Mouse (Mus musculus) lung, embryonic 14.5 days (tissue): ENCODE measurements around the gene Hnrnph1. TPM values are rescaled to one million over a fixed set of nuclear protein-coding genes. Genes with fewer than 3 reads are reported as not detected.

ENCODE experiments used
- ATAC-seq: fragments of 200-750 bp; cut with Nextera tagmentation; 2 replicates; pipeline ENCODE4 v1.8.0; 2017; ENCODE audit warnings: mild to moderate bottlenecking, moderate TSS enrichment, moderate library complexity; ENCODE audit not compliant: insufficient read depth
- DNase-seq: peaks from one replicate; pipeline ENCODE4 v3.0.0-alpha.2; 2015
- H3K27ac ChIP-seq: fragments of 300-500 bp; sonication (generic); 2 replicates; pipeline ENCODE4 v1.5.1; 2014; ENCODE audit warnings: low read depth, mild to moderate bottlenecking, moderate library complexity
- H3K27me3 ChIP-seq: fragments of 300-500 bp; sonication (generic); 2 replicates; pipeline ENCODE4 v1.6.1; 2014; ENCODE audit warnings: low read length, control low read depth; ENCODE audit not compliant: insufficient read depth
- H3K36me3 ChIP-seq: fragments of 300-500 bp; sonication (generic); 2 replicates; pipeline ENCODE4 v1.6.1; 2014; ENCODE audit warnings: control low read depth; ENCODE audit not compliant: insufficient read depth
- H3K4me1 ChIP-seq: fragments of 300-500 bp; sonication (generic); 2 replicates; pipeline ENCODE4 v1.6.1; 2014; ENCODE audit warnings: antibody characterized with exemption, control low read depth; ENCODE audit not compliant: insufficient read depth
- H3K4me2 ChIP-seq: fragments of 300-500 bp; sonication (generic); 2 replicates; pipeline ENCODE4 v1.6.1; 2014; ENCODE audit warnings: mild to moderate bottlenecking
- H3K4me3 ChIP-seq: fragments of 300-500 bp; sonication (generic); 2 replicates; pipeline ENCODE4 v1.5.1; 2014; ENCODE audit warnings: low read depth, low read length
- H3K9ac ChIP-seq: fragments of 300-500 bp; sonication (generic); 2 replicates; pipeline ENCODE4 v1.6.1; 2014
- H3K9me3 ChIP-seq: fragments of 300-500 bp; sonication (generic); 2 replicates; pipeline ENCODE4 v1.6.1; 2016; ENCODE audit warnings: low read depth, low read length, control low read depth
- CTCF ChIP-seq: IDR thresholded peaks from 2 replicates; pipeline ENCODE4 v1.5.1; 2016; ENCODE audit warnings: antibody characterized with exemption, low read depth
- WGBS: fragments of 180-500 bp; shearing (Covaris S2); extraction: QIAGEN DNeasy Blood & Tissue Kit; methylation state at CpG from one replicate; pipeline ENCODE4 v1.1.7; 2014; 5-methylcytosine and 5-hydroxymethylcytosine counted together
- polyA plus RNA-seq: library from polyadenylated mRNA; unstranded; fragments of >200 nt; fragmentation: Nextera tagmentation; extraction: Ambion mirVana; gene quantifications from 2 replicates; pipeline ENCODE4 v1.2.1, GENCODE M21; 2014

Gene Hnrnph1
- polyA plus RNA-seq, 1 experiment from 2014 or later = 573 TPM

GRCm38 (mm10) chr11:50381311-50381710, 4.5 kb downstream of the Hnrnph1 start:
- no peak for TF ChIP-seq CTCF
- Histone ChIP-seq H3K27me3 (no peaks in the 10 kb centered on the region), H3K4me2 (peak overlapping the region; percentile 60), H3K27ac (no peak overlapping the region), H3K36me3 (peaks cover 60% of the 10 kb centered on the region), H3K9ac (peak overlapping the region; percentile 36), H3K4me1 (peaks cover 11% of the 10 kb centered on the region; the same call in 1 of the 2 replicates), H3K4me3 (peak overlapping the region; percentile 30), H3K9me3 (no peaks in the 10 kb centered on the region)
- WGBS = 18% methylated on average over 4 of the region's 4 CpGs
- DNase-seq (peak; percentile 30), ATAC-seq (no peak)

GRCm38 (mm10) chr11:50387167-50387679, 10.4 kb downstream of the Hnrnph1 start:
- peak; percentile 27 for DNase-seq
- H3K36me3 ChIP-seq = peaks cover 69% of the 10 kb centered on the region

GRCm38 (mm10) chr11:50387697-50388096, 10.9 kb downstream of the Hnrnph1 start:
- 75% methylated on average over 4 of the region's 4 CpGs for WGBS
- no peak for TF ChIP-seq CTCF
- H3K36me3 ChIP-seq = peaks cover 64% of the 10 kb centered on the region
- H3K27me3 ChIP-seq = no peaks in the 10 kb centered on the region
- 0 out of 2 replicates have a peak, but pooled peaks have one; percentile 2 for ATAC-seq
- no peaks in the 10 kb centered on the region for H3K9me3 ChIP-seq
- no peak overlapping the region for H3K4me3 ChIP-seq
- H3K4me2 ChIP-seq = no peak overlapping the region
- H3K9ac ChIP-seq = no peak overlapping the region
- H3K27ac ChIP-seq = no peak overlapping the region
- no peak for DNase-seq
- H3K4me1 ChIP-seq = no peaks in the 10 kb centered on the region

More at GRCm38 (mm10) chr11:50387167-50387679, 10.4 kb downstream of the Hnrnph1 start:
- H3K4me2 ChIP-seq = no peak overlapping the region
- H3K4me3 ChIP-seq = no peak overlapping the region
- no peak for ATAC-seq
- H3K9ac ChIP-seq = no peak overlapping the region
- TF ChIP-seq CTCF = no peak
- H3K27me3 ChIP-seq = no peaks in the 10 kb centered on the region
- H3K27ac ChIP-seq = no peak overlapping the region
- H3K9me3 ChIP-seq = no peaks in the 10 kb centered on the region
- no peaks in the 10 kb centered on the region for H3K4me1 ChIP-seq
- 68% methylated on average over 3 of the region's 3 CpGs for WGBS

- 88% methylated on average over 3 of the region's 3 CpGs for WGBS
- DNase-seq = peak; percentile 10
Observed at GRCm38 (mm10) chr11:50388217-50388929, 11.6 kb downstream of the Hnrnph1 start.

GRCm38 (mm10) chr11:50389011-50389410, 12.2 kb downstream of the Hnrnph1 start:
- Histone ChIP-seq H3K9me3 (no peaks in the 10 kb centered on the region), H3K4me2 (no peak overlapping the region), H3K27me3 (no peaks in the 10 kb centered on the region), H3K4me3 (no peak overlapping the region), H3K9ac (no peak overlapping the region), H3K4me1 (no peaks in the 10 kb centered on the region), H3K27ac (no peak overlapping the region), H3K36me3 (peaks cover 59% of the 10 kb centered on the region)
- 60% methylated on average over 3 of the region's 3 CpGs for WGBS
- DNase-seq (peak; percentile 17), ATAC-seq (no peak; the same call in 1 of the 2 replicates)
- TF ChIP-seq CTCF = no peak

More at GRCm38 (mm10) chr11:50388217-50388929, 11.6 kb downstream of the Hnrnph1 start:
- Histone ChIP-seq H3K9me3 (no peaks in the 10 kb centered on the region), H3K9ac (no peak overlapping the region), H3K36me3 (peaks cover 58% of the 10 kb centered on the region), H3K4me1 (no peaks in the 10 kb centered on the region), H3K27me3 (no peaks in the 10 kb centered on the region), H3K4me3 (no peak overlapping the region), H3K27ac (no peak overlapping the region), H3K4me2 (no peak overlapping the region)
- no peak for ATAC-seq
- no peak for TF ChIP-seq CTCF

- 66% methylated on average over 5 of the region's 5 CpGs for WGBS
- ATAC-seq (no peak), DNase-seq (no peak)
- no peak overlapping the region for H3K4me2 ChIP-seq
- H3K4me1 ChIP-seq = no peaks in the 10 kb centered on the region
- no peak overlapping the region for H3K27ac ChIP-seq
- TF ChIP-seq CTCF = no peak
- no peaks in the 10 kb centered on the region for H3K9me3 ChIP-seq
- no peak overlapping the region for H3K9ac ChIP-seq
- peaks cover 61% of the 10 kb centered on the region for H3K36me3 ChIP-seq
- H3K27me3 ChIP-seq = no peaks in the 10 kb centered on the region
- H3K4me3 ChIP-seq = no peak overlapping the region
Observed at GRCm38 (mm10) chr11:50389616-50390015, 12.8 kb downstream of the Hnrnph1 start.

GRCm38 (mm10) chr11:50391272-50391960, 14.6 kb downstream of the Hnrnph1 start:
- no peaks in the 10 kb centered on the region for H3K4me1 ChIP-seq
- no peak overlapping the region for H3K4me3 ChIP-seq
- H3K27ac ChIP-seq = no peak overlapping the region
- H3K9ac ChIP-seq = no peak overlapping the region
- ATAC-seq = no peak
- no peak for DNase-seq
- no peak overlapping the region for H3K4me2 ChIP-seq
- TF ChIP-seq CTCF = no peak
- WGBS = 74% methylated on average over 4 of the region's 4 CpGs
- H3K9me3 ChIP-seq = no peaks in the 10 kb centered on the region
- peaks cover 54% of the 10 kb centered on the region for H3K36me3 ChIP-seq
- H3K27me3 ChIP-seq = no peaks in the 10 kb centered on the region
